Mouse (Mus musculus): Measurements from ENCODE around the gene Ccdc117.

DNA sequence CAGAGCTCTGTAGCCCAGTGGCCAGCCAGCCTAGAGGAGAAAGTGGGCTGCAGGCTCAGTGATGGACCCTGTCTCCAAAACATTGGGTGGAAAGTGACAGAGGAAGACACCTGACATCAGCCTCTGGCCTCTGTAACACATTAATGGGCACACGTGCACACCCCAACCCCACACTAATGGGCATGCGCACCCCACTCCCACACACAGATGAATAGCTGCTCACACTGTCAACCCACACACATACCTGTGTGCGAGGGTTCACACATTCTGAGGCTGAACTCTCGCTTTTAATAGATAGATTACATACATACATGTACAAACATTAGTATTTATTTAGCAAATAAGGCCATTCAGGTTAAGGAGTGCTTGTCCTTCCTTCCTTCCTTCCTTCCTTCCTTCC, 27.9 kb downstream of the Ccdc117 start:
- TF ChIP-seq EP300 (IDR thresholded peaks at IDR 0.05; ENCODE audit: low read depth) (no peak), CTCF (IDR thresholded peaks at IDR 0.05; ENCODE audit: low read depth) (no peak)

Data from heart, postnatal 0 days (tissue).